Mouse (Mus musculus) E14TG2a.4 (cell line): Measurements from ENCODE around the gene Tbcc.

Experiments used
- H3K27me3 ChIP-seq: 2 replicates; pipeline ENCODE4 v1.6.1; 2014; ENCODE audit warnings: low read length, control low read depth; ENCODE audit not compliant: insufficient read depth
- H3K36me3 ChIP-seq: 2 replicates; pipeline ENCODE4 v1.6.1; 2014; ENCODE audit warnings: low read length, control low read depth; ENCODE audit not compliant: insufficient read depth
- H3K4me1 ChIP-seq: replicated peaks from 2 replicates; pipeline ENCODE4 v1.6.1; 2014; ENCODE audit warnings: low read depth, low read length, control low read depth
- H3K4me3 ChIP-seq: replicated peaks from 2 replicates; pipeline ENCODE4 v1.5.1; 2014; ENCODE audit warnings: mild to moderate bottlenecking, low read length
- H3K9me3 ChIP-seq: 2 replicates; pipeline ENCODE4 v1.6.1; 2014; ENCODE audit warnings: low read length, control low read depth
- CTCF ChIP-seq: conservative IDR thresholded peaks from 2 replicates; pipeline ENCODE4 v1.5.1; 2014; ENCODE audit warnings: low read length
- NANOG ChIP-seq: IDR thresholded peaks from 2 replicates; pipeline ENCODE4 v1.6.1; 2014; ENCODE audit warnings: borderline replicate concordance, low read length, mixed read lengths
- POU5F1 ChIP-seq: IDR thresholded peaks from 2 replicates; pipeline ENCODE4 v1.6.1; 2014; ENCODE audit warnings: low read length, borderline replicate concordance

Gene Tbcc

GRCm38 (mm10) chr17:46864566-46865195 lies 25.8 kb upstream of the Tbcc start:
- TF ChIP-seq POU5F1, result no peak
- TF ChIP-seq NANOG, result no peak
- no peak for TF ChIP-seq CTCF
- H3K4me3 ChIP-seq, result 0 out of 2 replicates have a peak overlapping the region, but pooled peaks have one; percentile 17
- no peaks in the 10 kb centered on the region for H3K36me3 ChIP-seq
- H3K9me3 ChIP-seq, result no peaks in the 10 kb centered on the region
- peaks cover 76% of the 10 kb centered on the region for H3K4me1 ChIP-seq
- no peaks in the 10 kb centered on the region for H3K27me3 ChIP-seq

GRCm38 (mm10) chr17:46866836-46867235 lies 23.6 kb upstream of the Tbcc start:
- no peaks in the 10 kb centered on the region for H3K9me3 ChIP-seq
- H3K4me3 ChIP-seq, result no peak overlapping the region
- H3K4me1 ChIP-seq, result peaks cover 84% of the 10 kb centered on the region
- no peaks in the 10 kb centered on the region for H3K36me3 ChIP-seq
- TF ChIP-seq CTCF (no peak), NANOG (no peak), POU5F1 (no peak)
- no peaks in the 10 kb centered on the region for H3K27me3 ChIP-seq

- H3K4me3 ChIP-seq, result no peak overlapping the region
- H3K4me1 ChIP-seq, result peaks cover 95% of the 10 kb centered on the region
- no peaks in the 10 kb centered on the region for H3K27me3 ChIP-seq
- H3K36me3 ChIP-seq, result no peaks in the 10 kb centered on the region
- no peak for TF ChIP-seq NANOG
- no peak for TF ChIP-seq POU5F1
- TF ChIP-seq CTCF, result no peak
- H3K9me3 ChIP-seq, result no peaks in the 10 kb centered on the region
Observed at GRCm38 (mm10) chr17:46870204-46870798, 20.2 kb upstream of the Tbcc start.

- H3K36me3 ChIP-seq, result no peaks in the 10 kb centered on the region
- H3K4me3 ChIP-seq, result no peak overlapping the region
- H3K4me1 ChIP-seq, result peaks cover 95% of the 10 kb centered on the region
- H3K27me3 ChIP-seq, result no peaks in the 10 kb centered on the region
- TF ChIP-seq NANOG (no peak), POU5F1 (no peak), CTCF (no peak)
- no peaks in the 10 kb centered on the region for H3K9me3 ChIP-seq
Observed at GRCm38 (mm10) chr17:46870913-46871312, 19.6 kb upstream of the Tbcc start.

GRCm38 (mm10) chr17:46872806-46873205 lies 17.7 kb upstream of the Tbcc start:
- no peaks in the 10 kb centered on the region for H3K9me3 ChIP-seq
- no peaks in the 10 kb centered on the region for H3K27me3 ChIP-seq
- peaks cover 96% of the 10 kb centered on the region for H3K4me1 ChIP-seq
- no peak overlapping the region for H3K4me3 ChIP-seq
- no peaks in the 10 kb centered on the region for H3K36me3 ChIP-seq
- TF ChIP-seq NANOG (no peak), CTCF (no peak), POU5F1 (no peak)

GRCm38 (mm10) chr17:46874133-46874532 lies 16.4 kb upstream of the Tbcc start:
- TF ChIP-seq CTCF (no peak), NANOG (no peak), POU5F1 (no peak)
- Histone ChIP-seq H3K4me1 (peaks cover 92% of the 10 kb centered on the region), H3K27me3 (no peaks in the 10 kb centered on the region), H3K4me3 (0 out of 2 replicates have a peak overlapping the region, but pooled peaks have one; percentile 14), H3K9me3 (no peaks in the 10 kb centered on the region), H3K36me3 (no peaks in the 10 kb centered on the region)

- TF ChIP-seq NANOG (no peak), POU5F1 (no peak), CTCF (peak; percentile 58)
- Histone ChIP-seq H3K9me3 (no peaks in the 10 kb centered on the region), H3K27me3 (no peaks in the 10 kb centered on the region), H3K36me3 (0 out of 2 replicates have a peak, but pooled peaks cover 2% of the 10 kb centered on the region), H3K4me1 (peaks cover 83% of the 10 kb centered on the region), H3K4me3 (no peak overlapping the region)
Observed at GRCm38 (mm10) chr17:46875626-46876025, 14.9 kb upstream of the Tbcc start.

- H3K9me3 ChIP-seq, result no peaks in the 10 kb centered on the region
- H3K36me3 ChIP-seq, result 0 out of 2 replicates have a peak, but pooled peaks cover 2% of the 10 kb centered on the region
- no peak overlapping the region for H3K4me3 ChIP-seq
- H3K27me3 ChIP-seq, result no peaks in the 10 kb centered on the region
- H3K4me1 ChIP-seq, result peaks cover 77% of the 10 kb centered on the region
- TF ChIP-seq NANOG (no peak), CTCF (no peak), POU5F1 (no peak)
Observed at GRCm38 (mm10) chr17:46876371-46876950, 14.0 kb upstream of the Tbcc start.

- Histone ChIP-seq H3K36me3 (0 out of 2 replicates have a peak, but pooled peaks cover 2% of the 10 kb centered on the region), H3K4me3 (no peak overlapping the region), H3K9me3 (no peaks in the 10 kb centered on the region), H3K4me1 (peaks cover 78% of the 10 kb centered on the region), H3K27me3 (no peaks in the 10 kb centered on the region)
- TF ChIP-seq CTCF (no peak), NANOG (no peak), POU5F1 (no peak)
Observed at GRCm38 (mm10) chr17:46877061-46877460, 13.4 kb upstream of the Tbcc start.
